Mouse (Mus musculus) testis, adult 2 months (tissue): Measurements from ENCODE around the gene Cep57l1.

Experiments
- CTCF ChIP-seq: fragments of 200-500 bp; IDR thresholded peaks from 2 replicates; pipeline ENCODE4 v1.5.1; 2012; ENCODE audit warnings: low read depth, mild to moderate bottlenecking, inconsistent platforms, low read length, moderate library complexity; ENCODE audit not compliant: control insufficient read depth, insufficient read depth, insufficient replicate concordance
- POLR2A ChIP-seq: fragments of 200-500 bp; IDR thresholded peaks from 2 replicates; pipeline ENCODE4 v1.6.1; 2012; ENCODE audit warnings: low read depth, mild to moderate bottlenecking, inconsistent platforms, low read length, moderate library complexity; ENCODE audit not compliant: control insufficient read depth

- TF ChIP-seq CTCF = no peak
- TF ChIP-seq POLR2A = no peak
Measured at GRCm38 (mm10) chr10:41690978-41691377, 118.7 kb downstream of the Cep57l1 start.
